In the genomic region with DNA sequence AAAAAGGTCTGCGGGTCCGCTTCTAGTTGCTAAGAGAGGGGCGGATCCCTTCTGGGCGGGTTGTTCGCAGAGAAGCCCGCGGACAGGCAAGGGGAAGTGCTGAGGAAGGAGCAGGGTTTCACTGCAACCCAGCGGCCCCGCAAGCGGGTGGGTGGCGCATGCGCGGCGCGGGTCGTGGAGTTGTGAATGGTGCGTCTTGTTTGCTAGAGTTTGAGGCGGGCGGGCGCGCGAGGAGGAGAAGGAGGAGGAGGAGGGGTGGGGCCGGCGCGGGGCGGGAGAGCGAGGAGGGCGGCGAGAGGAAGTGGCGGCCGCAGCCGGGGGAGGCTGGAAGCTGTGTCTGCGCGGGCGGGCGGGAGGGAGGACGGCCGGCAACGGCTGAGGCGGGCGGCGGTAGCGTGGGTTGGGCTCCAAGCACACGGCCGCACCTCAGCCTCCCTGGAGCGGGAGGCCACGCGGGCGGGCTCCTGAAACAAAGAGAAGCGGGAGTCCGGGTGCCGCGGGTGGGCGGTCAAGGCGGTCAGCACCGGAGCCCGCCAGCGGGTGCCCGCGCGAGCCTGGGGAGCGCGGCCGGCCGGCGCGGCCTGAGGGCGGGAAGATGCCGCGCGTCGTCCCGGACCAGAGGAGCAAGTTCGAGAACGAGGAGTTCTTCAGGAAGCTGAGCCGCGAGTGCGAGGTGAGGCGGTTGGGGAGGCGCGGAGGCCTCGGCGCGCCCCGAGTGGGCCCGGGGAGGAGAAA, we compare ENCODE assay signal across 8 mouse cellular contexts. TPM values are rescaled to one million over a fixed set of nuclear protein-coding genes. Genes with fewer than 3 reads are reported as not detected.
A peak's percentile ranks its signal among the peaks of the same experiment; 100 is the strongest.
DNase-seq lines count a peak whose midpoint lies in the region; ATAC-seq and TF ChIP-seq lines count a peak whose summit lies in the region.

A gene (plus strand): TSS at position 294 of the 735 bp plus-strand sequence.

- no peak for TF ChIP-seq EP300 in liver, postnatal 0 days (IDR thresholded peaks at IDR 0.05; ENCODE audit: low read depth)

- H3K9ac ChIP-seq in forebrain, embryonic 14.5 days (ENCODE audit: low read length) = peak within 1 kb of the TSS; percentile 93
- peak within 1 kb of the TSS; percentile 89 for H3K9ac ChIP-seq in liver, postnatal 0 days (replicated peaks)
- H3K9ac ChIP-seq in neural tube, embryonic 13.5 days = peak within 1 kb of the TSS; percentile 87

- H3K4me2 ChIP-seq in forebrain, embryonic 14.5 days (ENCODE audit: low read length) = peak within 1 kb of the TSS; percentile 57
- H3K4me2 ChIP-seq in liver, postnatal 0 days (ENCODE audit: low read depth, low read length) = peak within 1 kb of the TSS; percentile 85
- peak within 1 kb of the TSS; percentile 77 for H3K4me2 ChIP-seq in neural tube, embryonic 13.5 days

- H3K9me3 ChIP-seq in forebrain, embryonic 14.5 days (replicated peaks; ENCODE audit: control insufficient read depth, low read length) = no peaks in the 10 kb centered on the region
- H3K9me3 ChIP-seq in liver, postnatal 0 days (ENCODE audit: low read length) = no peaks in the 10 kb centered on the region
- H3K9me3 ChIP-seq in neural tube, embryonic 13.5 days = no peaks in the 10 kb centered on the region

- no peak for TF ChIP-seq CTCF in liver, postnatal 0 days (IDR thresholded peaks at IDR 0.05; ENCODE audit: low read depth)

- no peaks in the 10 kb centered on the region for H3K27me3 ChIP-seq in forebrain, embryonic 14.5 days (replicated peaks; ENCODE audit: control insufficient read depth, insufficient read depth, low read length)
- H3K27me3 ChIP-seq in liver, postnatal 0 days (ENCODE audit: insufficient read depth, low read length) = no peaks in the 10 kb centered on the region
- H3K27me3 ChIP-seq in neural tube, embryonic 13.5 days = no peaks in the 10 kb centered on the region

- peak; percentile 96 for ATAC-seq in forebrain, embryonic 14.5 days
- ATAC-seq in liver, postnatal 0 days = peak; percentile 85
- peak; percentile 93 for ATAC-seq in neural tube, embryonic 13.5 days (ENCODE audit: low read depth)

- peak; percentile 99 for DNase-seq in ES-CJ7 (ENCODE audit: low read depth, low spot score)
- peak; percentile 87 for DNase-seq in cerebellum, adult 11 months
- DNase-seq in forebrain, embryonic 14.5 days (ENCODE audit: low spot score) = peak; percentile 97
- peak; percentile 95 to 98 for DNase-seq in heart, postnatal 14 days
- peak; percentile 95 for DNase-seq in layer of hippocampus, adult 11-12 months (ENCODE audit: low spot score)
- peak; percentile 95 for DNase-seq in liver, postnatal 0 days
- DNase-seq in telencephalon, adult 2 months (ENCODE audit: low read depth, low spot score) = peak; percentile 85

- peak within 1 kb of the TSS; percentile 90 for H3K4me3 ChIP-seq in forebrain, embryonic 14.5 days (ENCODE audit: low read depth, low read length)
- H3K4me3 ChIP-seq in liver, postnatal 0 days (ENCODE audit: low read depth, low read length) = peak within 1 kb of the TSS; percentile 89
- H3K4me3 ChIP-seq in neural tube, embryonic 13.5 days = peak within 1 kb of the TSS; percentile 93

- H3K4me1 ChIP-seq in forebrain, embryonic 14.5 days (ENCODE audit: control insufficient read depth, insufficient read depth, low read length) = peaks cover 2% of the 10 kb centered on the region; the same call in 1 of the 2 replicates
- peaks cover 2% of the 10 kb centered on the region; the same call in 1 of the 2 replicates for H3K4me1 ChIP-seq in liver, postnatal 0 days (ENCODE audit: insufficient read depth)
- peaks cover 25% of the 10 kb centered on the region for H3K4me1 ChIP-seq in neural tube, embryonic 13.5 days (replicated peaks)

- intact Hi-C loops in heart, postnatal 14 days (cut with DNase I) = loop anchor here (5.0 to 10.0 kb wide), 2 partner anchors 52 to 576 kb away; a partner anchor contains a TSS

- H3K36me3 ChIP-seq in forebrain, embryonic 14.5 days (ENCODE audit: control insufficient read depth, insufficient read depth, low read length) = peaks cover 9% of the 10 kb centered on the region; the same call in 1 of the 2 replicates
- H3K36me3 ChIP-seq in liver, postnatal 0 days (replicated peaks; ENCODE audit: insufficient read depth, low read length) = no peaks in the 10 kb centered on the region
- no peaks in the 10 kb centered on the region for H3K36me3 ChIP-seq in neural tube, embryonic 13.5 days

- WGBS in forebrain, embryonic 14.5 days = under 1% methylated on average over 60 of the region's 86 CpGs
- 5% methylated on average over 62 of the region's 86 CpGs for WGBS in liver, postnatal 0 days (ENCODE audit: insufficient replicate concordance)
- under 1% methylated on average over 73 of the region's 86 CpGs for WGBS in neural tube, embryonic 13.5 days

- H3K27ac ChIP-seq in forebrain, embryonic 14.5 days (ENCODE audit: low read depth, low read length) = peak within 1 kb of the TSS; percentile 91
- peak within 1 kb of the TSS; percentile 97 for H3K27ac ChIP-seq in liver, postnatal 0 days (ENCODE audit: low read depth)
- peak within 1 kb of the TSS; percentile 95 for H3K27ac ChIP-seq in neural tube, embryonic 13.5 days (replicated peaks)

RNA-seq across cellular contexts. Expression of the gene that starts here (rescaled TPM):
- polyA plus RNA-seq in forebrain, embryonic 14.5 days (2014; fragmentation: Nextera tagmentation; extraction: Ambion mirVana) = 34.5 and 39.5 TPM in 2 replicates
- total RNA-seq in heart, postnatal 14 days (2021) = 10 to 100 TPM; 24.4 to 27.9 TPM
- polyA plus RNA-seq in liver, postnatal 0 days (2015; fragmentation: Nextera tagmentation; extraction: Ambion mirVana) = 10.6 and 10.7 TPM in 2 replicates
- 59.1 and 66.6 TPM in 2 replicates for polyA plus RNA-seq in neural tube, embryonic 13.5 days (2015; fragmentation: Nextera tagmentation; extraction: Ambion mirVana)

Comparison
In these comparisons a context has a peak if more than half of its experiments do, and no peak if none do; other contexts are left out.
1. Peak in every context shown above with its lines: DNase-seq, ATAC-seq, H3K4me3 ChIP-seq and H3K27ac ChIP-seq.